Mouse (Mus musculus) olfactory bulb, adult 2 months (tissue): ENCODE measurements around the gene Olfr373. TPM values are rescaled to one million over a fixed set of nuclear protein-coding genes. Genes with fewer than 3 reads are reported as not detected.
A peak's percentile ranks its signal among the peaks of the same experiment; 100 is the strongest.

Experiments
- H3K27ac ChIP-seq: fragments of 200-500 bp; 2 replicates; pipeline ENCODE4 v1.5.1; 2012; ENCODE audit warnings: low read depth, low read length; ENCODE audit not compliant: insufficient read depth
- H3K4me1 ChIP-seq: fragments of 200-500 bp; 2 replicates; pipeline ENCODE4 v1.6.1; 2012; ENCODE audit warnings: low read length; ENCODE audit not compliant: control insufficient read depth, insufficient read depth
- H3K4me3 ChIP-seq: fragments of 200-500 bp; 2 replicates; pipeline ENCODE4 v1.5.1; 2012; ENCODE audit warnings: mild to moderate bottlenecking, low read depth, low read length, moderate library complexity; ENCODE audit not compliant: insufficient read depth
- CTCF ChIP-seq: fragments of 200-500 bp; IDR thresholded peaks from 2 replicates; pipeline ENCODE4 v1.5.1; 2012; ENCODE audit warnings: low read depth, mild to moderate bottlenecking, low read length, moderate library complexity; ENCODE audit not compliant: insufficient read depth
- POLR2A ChIP-seq: fragments of 200-500 bp; IDR thresholded peaks from 2 replicates; pipeline ENCODE4 v1.6.1; 2012; ENCODE audit warnings: mild to moderate bottlenecking, low read depth, low read length, moderate library complexity; ENCODE audit not compliant: insufficient read depth
- WGBS: fragments of 180-500 bp; shearing (Covaris S2); methylation state at CpG from one replicate; pipeline ENCODE4 v1.1.7; 2018; 5-methylcytosine and 5-hydroxymethylcytosine counted together
- polyA plus RNA-seq: library from polyadenylated mRNA; stranded (reverse); fragments of >200 nt; gene quantifications from 2 replicates; pipeline ENCODE4 v1.2.4, GENCODE M21; 2012; ENCODE audit warnings: low replicate concordance; ENCODE audit not compliant: missing spikeins, insufficient read depth, insufficient read length

The Olfr373 gene
- polyA plus RNA-seq, 1 experiment, result not detected

- TF ChIP-seq CTCF (no peak), POLR2A (no peak)
- Histone ChIP-seq H3K27ac (no peak overlapping the region), H3K4me1 (peaks cover 12% of the 10 kb centered on the region), H3K4me3 (no peak overlapping the region)
- 89% methylated on average over 1 of the region's 1 CpGs for WGBS
These were observed 49.4 kb downstream of the Olfr373 start for GRCm38 (mm10) chr8:72132417-72132816.

- TF ChIP-seq CTCF (no peak), POLR2A (no peak)
- Histone ChIP-seq H3K4me3 (no peak overlapping the region), H3K4me1 (peaks cover 12% of the 10 kb centered on the region), H3K27ac (no peak overlapping the region)
- WGBS, result 86% methylated on average over 1 of the region's 1 CpGs
These were observed 49.9 kb downstream of the Olfr373 start for GRCm38 (mm10) chr8:72132891-72133290.

GRCm38 (mm10) chr8:72133507-72133906 is 50.5 kb downstream of the Olfr373 start:
- TF ChIP-seq CTCF (no peak), POLR2A (no peak)
- Histone ChIP-seq H3K27ac (no peak overlapping the region), H3K4me3 (no peak overlapping the region), H3K4me1 (peaks cover 12% of the 10 kb centered on the region)
- WGBS, result 74% methylated on average over 1 of the region's 1 CpGs

GRCm38 (mm10) chr8:72134756-72135445 is 51.9 kb downstream of the Olfr373 start, which contains the start of gene Tpm4:
Tpm4 (plus strand) TSS chr8:72134975.
- Histone ChIP-seq H3K4me3 (peak within 1 kb of the TSS; percentile 76), H3K4me1 (peaks cover 12% of the 10 kb centered on the region), H3K27ac (peak within 1 kb of the TSS; percentile 32)
- 2% methylated on average over 42 of the region's 49 CpGs for WGBS
- TF ChIP-seq CTCF (no peak), POLR2A (no peak)

GRCm38 (mm10) chr8:72135446-72136301 is 52.7 kb downstream of the Olfr373 start:
- WGBS, result under 1% methylated on average over 62 of the region's 62 CpGs
- Histone ChIP-seq H3K4me3 (peak overlapping the region; percentile 76), H3K4me1 (peaks cover 12% of the 10 kb centered on the region), H3K27ac (peak overlapping the region; percentile 32)
- TF ChIP-seq POLR2A (no peak), CTCF (no peak)

- peaks cover 12% of the 10 kb centered on the region for H3K4me1 ChIP-seq
- 0 out of 2 replicates have a peak overlapping the region, but pooled peaks have one; percentile 3 for H3K27ac ChIP-seq
- TF ChIP-seq POLR2A (no peak), CTCF (no peak)
- H3K4me3 ChIP-seq, result peak overlapping the region; percentile 76
- WGBS, result 2% methylated on average over 18 of the region's 18 CpGs
These were observed 53.5 kb downstream of the Olfr373 start for GRCm38 (mm10) chr8:72136302-72136978.

- Histone ChIP-seq H3K4me3 (no peak overlapping the region), H3K27ac (no peak overlapping the region), H3K4me1 (peaks cover 12% of the 10 kb centered on the region)
- TF ChIP-seq POLR2A (no peak), CTCF (no peak)
- 93% methylated on average over 2 of the region's 2 CpGs for WGBS
These were observed 54.5 kb downstream of the Olfr373 start for GRCm38 (mm10) chr8:72137431-72137830.

- TF ChIP-seq POLR2A (no peak), CTCF (no peak)
- Histone ChIP-seq H3K4me1 (peaks cover 12% of the 10 kb centered on the region), H3K4me3 (no peak overlapping the region), H3K27ac (no peak overlapping the region)
- 97% methylated on average over 5 of the region's 5 CpGs for WGBS
These were observed 55.5 kb downstream of the Olfr373 start for GRCm38 (mm10) chr8:72138456-72138855.

- H3K4me3 ChIP-seq, result no peak overlapping the region
- TF ChIP-seq POLR2A, result no peak
- TF ChIP-seq CTCF, result no peak
- no peak overlapping the region for H3K27ac ChIP-seq
- 94% methylated on average over 13 of the region's 13 CpGs for WGBS
- H3K4me1 ChIP-seq, result no peaks in the 10 kb centered on the region
These were observed 60.4 kb downstream of the Olfr373 start for GRCm38 (mm10) chr8:72143256-72143824.
